Mouse (Mus musculus): ENCODE measurements around the gene Osbpl10.

GRCm38 (mm10) chr9:115046701-115047100, 68.3 kb downstream of the Osbpl10 start:
- no peak for TF ChIP-seq TBP (conservative IDR thresholded peaks at IDR 0.05; ENCODE audit: low read depth, low read length)
- no peak for TF ChIP-seq CTCF (conservative IDR thresholded peaks at IDR 0.05 in 1 of 2, IDR thresholded peaks at IDR 0.05 in 1 of 2; ENCODE audit: low read depth in 2 of 2, low read length in 2 of 2)
- TF ChIP-seq RAD21 (IDR thresholded peaks at IDR 0.05; ENCODE audit: low read depth, low read length) = no peak
- TF ChIP-seq POLR2A (IDR thresholded peaks at IDR 0.05; ENCODE audit: low read depth, low read length) = no peak
- no peak for TF ChIP-seq USF1 (IDR thresholded peaks at IDR 0.05; ENCODE audit: low read depth, low read length)
- TF ChIP-seq MXI1 (IDR thresholded peaks at IDR 0.05; ENCODE audit: low read depth, low read length) = no peak

Measured in CH12.LX (cell line).